Mouse (Mus musculus) central nervous system, embryonic 11.5 days (tissue): Measurements from ENCODE around the gene Olfr1462. TPM values are rescaled to one million over a fixed set of nuclear protein-coding genes. Genes with fewer than 3 reads are reported as not detected.

Experiments
- polyA plus RNA-seq: library from polyadenylated mRNA; depleted of rRNA; stranded (reverse); fragments of >200 nt; gene quantifications from 2 replicates; pipeline ENCODE4 v1.2.3, GENCODE M21; 2012; rRNA removed

The Olfr1462 gene
- polyA plus RNA-seq, result not detected in 2 replicates

DNA sequence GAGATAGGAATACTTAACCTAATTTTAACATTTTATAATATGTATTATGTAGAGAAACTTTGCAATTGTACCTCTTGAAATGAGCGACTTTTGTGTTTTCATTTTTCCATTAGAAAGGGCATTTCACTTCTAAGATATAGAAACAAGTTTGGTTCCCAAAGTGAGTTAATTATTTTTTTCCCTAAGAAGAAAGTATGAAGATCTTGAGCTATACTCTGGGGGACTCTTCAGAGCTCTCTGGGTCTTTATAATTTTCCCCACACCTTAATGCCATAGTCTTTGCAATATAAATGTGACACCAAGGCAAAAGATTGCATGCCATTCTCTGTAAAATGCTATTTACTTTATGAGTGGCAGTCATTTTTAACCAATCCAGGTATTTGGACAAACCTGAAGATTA is at the start of gene Olfr1462:
Gene Olfr1462 (plus strand): TSS at position 301 of the 400 bp plus-strand sequence.

DNA sequence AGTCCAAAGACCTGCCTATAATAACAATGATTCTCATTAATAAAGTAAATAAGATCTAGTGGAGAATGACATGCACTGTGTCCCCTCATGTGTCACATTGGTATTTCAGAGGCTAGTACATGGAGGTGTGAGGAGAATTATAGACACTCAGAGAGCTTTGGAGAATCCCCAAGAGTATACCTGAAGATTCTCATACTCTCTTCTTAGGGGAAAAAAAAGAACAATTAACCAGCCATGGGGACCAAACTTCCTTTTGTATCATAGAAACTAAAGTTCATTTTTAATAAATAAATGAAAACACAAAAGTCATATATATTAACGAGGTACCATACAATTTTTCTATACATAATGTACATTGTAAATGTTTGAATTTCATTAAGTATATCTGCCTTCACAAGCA is 36.1 kb upstream of the Olfr1462 start, which contains the start of gene Olfr1459:
Gene Olfr1459 (minus strand): TSS at position 101 of the 400 bp plus-strand sequence.

DNA sequence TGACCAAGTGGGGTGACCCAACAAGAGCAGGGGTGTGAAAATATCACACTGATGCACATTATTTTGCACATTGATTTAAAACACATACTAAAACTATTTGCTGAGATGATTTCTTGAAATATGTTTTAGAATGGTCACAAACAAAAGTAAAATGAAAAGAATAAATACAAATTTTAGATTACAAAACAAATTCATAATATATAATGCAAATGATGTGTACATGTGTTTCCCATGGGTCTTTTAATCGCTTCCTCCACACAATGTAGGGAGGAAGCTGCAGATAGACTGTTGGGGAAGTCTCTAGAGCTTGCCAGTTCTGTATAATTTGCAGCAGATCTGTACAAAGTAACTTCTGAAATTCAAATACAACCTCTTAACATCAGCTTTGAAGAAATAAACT is 22.8 kb upstream of the Olfr1462 start, which contains the start of gene Olfr1461:
Gene Olfr1461 (plus strand): TSS at position 301 of the 400 bp plus-strand sequence.

DNA sequence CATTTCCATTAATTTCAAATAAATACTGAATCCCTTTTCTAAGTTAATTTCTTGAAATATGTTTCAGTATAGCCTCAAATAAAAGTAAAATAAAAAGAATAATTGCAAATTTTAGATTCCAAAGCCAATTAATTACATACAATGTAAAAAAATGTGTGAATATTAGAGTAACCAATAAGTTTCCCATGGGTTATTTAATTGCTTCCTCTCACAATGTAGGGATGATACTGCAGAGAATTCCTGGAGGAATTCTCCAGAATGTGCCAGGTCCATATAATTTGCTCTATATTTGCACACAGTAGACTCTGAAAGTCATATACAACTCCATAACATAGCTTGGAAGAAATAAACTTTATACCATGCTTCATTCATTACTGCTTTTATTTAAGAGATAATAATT is 45.5 kb downstream of the Olfr1462 start, which contains the start of gene Olfr1463:
Gene Olfr1463 (plus strand): TSS at position 301 of the 400 bp plus-strand sequence.

Other genes starting within 250 kb of the Olfr1462 start
- not detected in 2 replicates for gene Olfr1450, start 235.5 kb upstream of the Olfr1462 start, polyA plus RNA-seq
- gene Olfr1451, start 190.7 kb upstream of the Olfr1462 start, polyA plus RNA-seq, result not detected in 2 replicates
- not detected in 2 replicates for gene Olfr1453, start 157.4 kb upstream of the Olfr1462 start, polyA plus RNA-seq
- gene Olfr1454, start 125.1 kb upstream of the Olfr1462 start, polyA plus RNA-seq, result not detected in 2 replicates
- not detected in 2 replicates for gene Olfr1457, start 87.8 kb upstream of the Olfr1462 start, polyA plus RNA-seq
- gene Olfr1458, start 79.0 kb upstream of the Olfr1462 start, polyA plus RNA-seq, result not detected in 2 replicates
- gene Olfr1459, start 36.2 kb upstream of the Olfr1462 start, polyA plus RNA-seq, result not detected in 2 replicates
- not detected in 2 replicates for gene Olfr1461, start 22.7 kb upstream of the Olfr1462 start, polyA plus RNA-seq
- not detected in 2 replicates for gene Olfr1463, start 45.6 kb downstream of the Olfr1462 start, polyA plus RNA-seq
- not detected in 2 replicates for gene Olfr1465, start 129.8 kb downstream of the Olfr1462 start, polyA plus RNA-seq
- gene Olfr1466, start 153.1 kb downstream of the Olfr1462 start, polyA plus RNA-seq, result not detected in 2 replicates
- gene Olfr1467, start 176.5 kb downstream of the Olfr1462 start, polyA plus RNA-seq, result not detected in 2 replicates
- not detected in 2 replicates for gene Olfr1469, start 222.1 kb downstream of the Olfr1462 start, polyA plus RNA-seq